Mouse (Mus musculus): ENCODE measurements at regions not wholly inside any gene's neighbourhood (a gene's known extent, or its start where the extent isn't known, plus 50 kb on each side); places are given as distances from the start of the nearest gene placed in this dataset.

- DNase-seq: no peak
Measured at GRCm38 (mm10) chr2:103893805-103894204, 64.0 kb upstream of the Lmo2 start.

- DNase-seq: no peak
Measured at GRCm38 (mm10) chr2:103894981-103895676, 62.7 kb upstream of the Lmo2 start.

- no peak for DNase-seq
Measured at GRCm38 (mm10) chr2:103896160-103896559, 61.6 kb upstream of the Lmo2 start.

- no peak for DNase-seq
Measured at GRCm38 (mm10) chr2:103896814-103897213, 61.0 kb upstream of the Lmo2 start.

- DNase-seq: no peak
Measured at GRCm38 (mm10) chr2:103899713-103900112, 58.1 kb upstream of the Lmo2 start.

- DNase-seq: no peak
Measured at GRCm38 (mm10) chr2:103900384-103900783, 57.4 kb upstream of the Lmo2 start.

- DNase-seq: no peak
Measured at GRCm38 (mm10) chr2:103901457-103901856, 56.3 kb upstream of the Lmo2 start.

- DNase-seq: no peak
Measured at GRCm38 (mm10) chr2:103902777-103903176, 55.0 kb upstream of the Lmo2 start.

- DNase-seq: no peak
Measured at GRCm38 (mm10) chr2:103905681-103906080, 52.1 kb upstream of the Lmo2 start.

GRCm38 (mm10) chr2:103906581-103907184 lies 51.1 kb upstream of the Lmo2 start:
- no peak for DNase-seq

All from right cerebral cortex, adult 18-20 months (tissue).